Mouse (Mus musculus): ENCODE measurements around the gene Tmem161a. TPM values are rescaled to one million over a fixed set of nuclear protein-coding genes. Genes with fewer than 3 reads are reported as not detected.

Gene Tmem161a
- polyA plus RNA-seq, 1 experiment from 2014 or later = 72.0 TPM

GRCm38 (mm10) chr8:70193238-70193637 lies 21.1 kb downstream of the Tmem161a start:
- H3K4me1 ChIP-seq = no peaks in the 10 kb centered on the region
- WGBS = 71% methylated on average over 5 of the region's 5 CpGs
- H3K4me2 ChIP-seq (replicated peaks) = no peak overlapping the region
- H3K36me3 ChIP-seq = no peaks in the 10 kb centered on the region
- ATAC-seq (ENCODE audit: insufficient number of reproducible peaks, insufficient read depth, low FRiP score, low TSS enrichment) = no peak
- no peak overlapping the region for H3K27ac ChIP-seq
- H3K9ac ChIP-seq = no peak overlapping the region
- H3K9me3 ChIP-seq = no peaks in the 10 kb centered on the region
- no peak overlapping the region for H3K4me3 ChIP-seq
- no peaks in the 10 kb centered on the region for H3K27me3 ChIP-seq

DNA sequence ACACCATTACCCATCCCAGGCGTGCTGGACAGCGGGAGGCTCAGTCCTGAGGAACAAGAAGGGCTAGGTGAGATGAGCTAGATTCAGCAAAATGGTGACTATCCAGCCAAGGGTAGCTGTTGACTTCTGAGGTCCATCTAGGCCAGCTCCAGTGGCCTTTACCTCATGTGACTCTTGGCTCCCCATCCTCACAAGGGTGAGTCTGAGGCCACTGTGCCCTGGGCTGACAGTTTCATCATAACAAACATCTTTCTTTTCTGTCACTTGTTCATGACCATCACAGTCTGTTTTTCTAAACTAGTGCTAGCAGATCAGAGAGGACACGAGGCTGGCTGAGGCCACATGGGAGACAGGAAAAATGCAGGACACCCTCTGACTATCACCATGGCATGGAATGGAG lies 22.0 kb downstream of the Tmem161a start:
- no peak for ATAC-seq (ENCODE audit: insufficient number of reproducible peaks, insufficient read depth, low FRiP score, low TSS enrichment)
- H3K9ac ChIP-seq = no peak overlapping the region
- no peaks in the 10 kb centered on the region for H3K27me3 ChIP-seq
- no peak overlapping the region for H3K4me3 ChIP-seq
- no peaks in the 10 kb centered on the region for H3K36me3 ChIP-seq
- H3K4me2 ChIP-seq (replicated peaks) = no peak overlapping the region
- H3K9me3 ChIP-seq = no peaks in the 10 kb centered on the region
- WGBS = 76% methylated on average over 3 of the region's 3 CpGs
- no peak overlapping the region for H3K27ac ChIP-seq
- H3K4me1 ChIP-seq = no peaks in the 10 kb centered on the region

GRCm38 (mm10) chr8:70195762-70196161 lies 23.6 kb downstream of the Tmem161a start:
- ATAC-seq (ENCODE audit: insufficient number of reproducible peaks, insufficient read depth, low FRiP score, low TSS enrichment) = no peak
- H3K36me3 ChIP-seq = no peaks in the 10 kb centered on the region
- no peak overlapping the region for H3K27ac ChIP-seq
- H3K4me3 ChIP-seq = no peak overlapping the region
- 80% methylated on average over 2 of the region's 2 CpGs for WGBS
- no peaks in the 10 kb centered on the region for H3K4me1 ChIP-seq
- H3K9me3 ChIP-seq = no peaks in the 10 kb centered on the region
- H3K9ac ChIP-seq = no peak overlapping the region
- H3K27me3 ChIP-seq = no peaks in the 10 kb centered on the region
- H3K4me2 ChIP-seq (replicated peaks) = no peak overlapping the region

GRCm38 (mm10) chr8:70197603-70198002 lies 25.4 kb downstream of the Tmem161a start:
- no peaks in the 10 kb centered on the region for H3K9me3 ChIP-seq
- no peaks in the 10 kb centered on the region for H3K27me3 ChIP-seq
- no peaks in the 10 kb centered on the region for H3K4me1 ChIP-seq
- H3K4me3 ChIP-seq = no peak overlapping the region
- no peak overlapping the region for H3K4me2 ChIP-seq (replicated peaks)
- ATAC-seq (ENCODE audit: insufficient number of reproducible peaks, insufficient read depth, low FRiP score, low TSS enrichment) = no peak
- no peak overlapping the region for H3K9ac ChIP-seq
- no peaks in the 10 kb centered on the region for H3K36me3 ChIP-seq
- 54% methylated on average over 7 of the region's 7 CpGs for WGBS
- H3K27ac ChIP-seq = no peak overlapping the region

DNA sequence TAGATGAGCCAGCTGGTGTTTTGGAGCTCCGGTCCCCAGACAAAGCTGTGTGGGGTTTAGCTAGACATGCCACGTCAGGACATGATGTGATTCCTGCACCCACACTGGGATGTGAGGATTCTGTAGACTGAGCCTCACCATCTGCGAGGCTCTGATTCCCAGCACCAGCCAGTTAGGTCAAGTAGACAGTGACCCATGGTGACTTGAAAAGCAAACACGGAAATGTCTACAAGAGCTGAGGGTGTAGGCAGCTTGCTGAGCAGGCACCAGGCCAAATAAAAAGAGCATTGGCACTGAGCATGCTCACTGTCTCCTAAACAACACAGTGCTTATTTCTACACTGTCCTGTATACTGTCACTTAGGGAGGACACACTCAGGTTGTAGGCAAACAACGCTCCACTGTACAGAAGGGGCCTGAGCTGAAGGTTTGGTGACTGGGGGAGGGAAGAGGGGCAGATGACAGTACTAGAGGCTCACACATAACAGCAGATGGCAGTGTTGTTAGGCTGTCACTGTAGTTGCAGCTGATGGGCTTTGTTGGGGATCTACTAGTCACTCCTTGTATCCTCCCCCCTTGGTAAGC lies 28.0 kb downstream of the Tmem161a start:
- Histone ChIP-seq H3K36me3 (no peaks in the 10 kb centered on the region), H3K27me3 (no peaks in the 10 kb centered on the region), H3K27ac (no peak overlapping the region), H3K4me1 (no peaks in the 10 kb centered on the region), H3K4me2 (replicated peaks) (no peak overlapping the region), H3K4me3 (no peak overlapping the region), H3K9me3 (no peaks in the 10 kb centered on the region), H3K9ac (no peak overlapping the region)
- 72% methylated on average over 5 of the region's 5 CpGs for WGBS
- ATAC-seq (ENCODE audit: insufficient number of reproducible peaks, insufficient read depth, low FRiP score, low TSS enrichment) = no peak

DNA sequence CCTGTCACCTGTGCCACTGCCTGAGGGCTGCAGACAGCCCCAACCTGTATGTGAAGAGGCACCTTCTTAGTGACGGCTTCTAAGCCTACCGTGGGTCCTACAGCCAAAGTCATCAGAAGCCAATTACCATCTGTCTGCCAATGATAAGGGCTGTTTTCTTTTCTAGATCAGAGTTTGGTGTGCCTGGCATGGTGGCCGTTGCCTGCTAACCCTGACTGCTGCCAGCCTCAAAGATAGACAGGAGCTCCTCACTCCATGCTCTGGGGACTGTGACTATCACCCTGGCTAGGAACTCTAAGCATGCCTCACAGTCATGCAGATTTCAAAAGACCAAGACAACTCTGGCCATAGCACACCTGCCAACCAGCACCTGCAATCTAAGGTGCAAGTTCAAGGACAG lies 29.3 kb downstream of the Tmem161a start:
- no peak overlapping the region for H3K9ac ChIP-seq
- no peaks in the 10 kb centered on the region for H3K9me3 ChIP-seq
- no peaks in the 10 kb centered on the region for H3K36me3 ChIP-seq
- no peak overlapping the region for H3K27ac ChIP-seq
- no peak overlapping the region for H3K4me2 ChIP-seq (replicated peaks)
- H3K27me3 ChIP-seq = no peaks in the 10 kb centered on the region
- no peak for ATAC-seq (ENCODE audit: insufficient number of reproducible peaks, insufficient read depth, low FRiP score, low TSS enrichment)
- H3K4me1 ChIP-seq = no peaks in the 10 kb centered on the region
- 85% methylated on average over 3 of the region's 3 CpGs for WGBS
- no peak overlapping the region for H3K4me3 ChIP-seq

DNA sequence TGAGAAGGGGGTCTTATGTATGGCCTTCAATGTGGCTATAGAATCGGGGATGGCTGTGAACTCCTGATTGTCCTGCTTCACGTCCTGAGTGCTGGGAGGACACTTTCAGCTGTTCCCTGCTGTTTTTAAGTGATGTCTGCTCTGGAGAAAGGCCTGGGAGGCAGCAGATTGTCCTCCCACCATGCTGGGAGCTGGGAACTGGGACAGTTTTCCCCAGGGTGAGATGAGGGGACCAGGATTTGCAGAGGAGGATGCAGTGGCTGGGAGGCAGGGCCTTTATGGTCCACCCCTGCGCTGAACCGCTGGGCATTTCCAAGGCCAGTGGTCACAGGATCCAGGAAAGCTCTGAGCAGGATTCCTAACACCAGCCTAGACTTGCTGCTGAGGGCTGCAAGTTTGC lies 30.9 kb downstream of the Tmem161a start:
- Histone ChIP-seq H3K9me3 (no peaks in the 10 kb centered on the region), H3K27ac (no peak overlapping the region), H3K9ac (no peak overlapping the region), H3K36me3 (no peaks in the 10 kb centered on the region), H3K4me2 (replicated peaks) (no peak overlapping the region), H3K27me3 (0 out of 2 replicates have a peak, but pooled peaks cover 3% of the 10 kb centered on the region), H3K4me1 (no peaks in the 10 kb centered on the region), H3K4me3 (no peak overlapping the region)
- 75% methylated on average over 4 of the region's 4 CpGs for WGBS
- no peak for ATAC-seq (ENCODE audit: insufficient number of reproducible peaks, insufficient read depth, low FRiP score, low TSS enrichment)

GRCm38 (mm10) chr8:70204757-70205156 lies 32.6 kb downstream of the Tmem161a start:
- no peaks in the 10 kb centered on the region for H3K36me3 ChIP-seq
- 77% methylated on average over 1 of the region's 1 CpGs for WGBS

GRCm38 (mm10) chr8:70208130-70208529 lies 36.0 kb downstream of the Tmem161a start:
- WGBS = 35% methylated on average over 1 of the region's 1 CpGs
- H3K4me1 ChIP-seq = peaks cover 22% of the 10 kb centered on the region
- H3K27me3 ChIP-seq = 0 out of 2 replicates have a peak, but pooled peaks cover 4% of the 10 kb centered on the region
- no peak overlapping the region for H3K27ac ChIP-seq
- ATAC-seq (ENCODE audit: insufficient number of reproducible peaks, insufficient read depth, low FRiP score, low TSS enrichment) = no peak
- no peak overlapping the region for H3K4me3 ChIP-seq
- H3K4me2 ChIP-seq (replicated peaks) = no peak overlapping the region
- H3K9me3 ChIP-seq = no peaks in the 10 kb centered on the region
- no peak overlapping the region for H3K9ac ChIP-seq
- H3K36me3 ChIP-seq = no peaks in the 10 kb centered on the region

More at GRCm38 (mm10) chr8:70204757-70205156, 32.6 kb downstream of the Tmem161a start:
- H3K27me3 ChIP-seq = 0 out of 2 replicates have a peak, but pooled peaks cover 4% of the 10 kb centered on the region
- H3K9me3 ChIP-seq = no peaks in the 10 kb centered on the region
- H3K9ac ChIP-seq = no peak overlapping the region
- no peak overlapping the region for H3K27ac ChIP-seq
- 0 out of 2 replicates have a peak, but pooled peaks cover under 1% of the 10 kb centered on the region for H3K4me1 ChIP-seq
- no peak overlapping the region for H3K4me2 ChIP-seq (replicated peaks)
- no peak for ATAC-seq (ENCODE audit: insufficient number of reproducible peaks, insufficient read depth, low FRiP score, low TSS enrichment)
- H3K4me3 ChIP-seq = no peak overlapping the region

GRCm38 (mm10) chr8:70210538-70210937 lies 38.4 kb downstream of the Tmem161a start:
- 21% methylated on average over 8 of the region's 8 CpGs for WGBS
- 0 out of 2 replicates have a peak, but pooled peaks cover 4% of the 10 kb centered on the region for H3K27me3 ChIP-seq
- H3K9me3 ChIP-seq = no peaks in the 10 kb centered on the region
- no peak overlapping the region for H3K27ac ChIP-seq
- H3K4me3 ChIP-seq = no peak overlapping the region
- no peak for ATAC-seq (ENCODE audit: insufficient number of reproducible peaks, insufficient read depth, low FRiP score, low TSS enrichment)
- no peaks in the 10 kb centered on the region for H3K36me3 ChIP-seq
- peak overlapping the region; percentile 8; the same call in 1 of the 2 replicates for H3K9ac ChIP-seq
- peaks cover 24% of the 10 kb centered on the region for H3K4me1 ChIP-seq
- H3K4me2 ChIP-seq (replicated peaks) = peak overlapping the region; percentile 99

DNA sequence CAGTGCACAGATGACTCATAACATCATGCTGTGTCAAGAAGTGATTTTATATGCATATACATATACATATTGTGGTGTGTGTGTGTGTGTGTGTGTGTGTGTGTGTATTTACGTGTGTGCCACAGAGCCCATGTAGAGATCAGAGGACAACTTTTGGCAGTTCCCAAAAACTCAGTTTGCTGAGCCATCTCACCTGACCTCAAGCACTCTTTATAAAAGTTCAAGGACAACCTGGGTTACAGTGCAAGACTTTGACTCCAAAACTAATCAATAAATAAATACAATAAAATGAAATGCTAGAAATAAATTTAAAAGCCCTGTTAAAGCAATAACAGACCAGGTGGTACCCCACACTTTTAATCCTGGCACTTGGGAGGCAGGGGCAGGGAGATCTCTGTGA lies 39.1 kb downstream of the Tmem161a start:
- Histone ChIP-seq H3K9ac (peak overlapping the region; percentile 70; the same call in 1 of the 2 replicates), H3K36me3 (no peaks in the 10 kb centered on the region), H3K4me2 (replicated peaks) (peak overlapping the region; percentile 99), H3K27me3 (0 out of 2 replicates have a peak, but pooled peaks cover 4% of the 10 kb centered on the region), H3K4me3 (peak overlapping the region; percentile 69), H3K9me3 (no peaks in the 10 kb centered on the region), H3K27ac (no peak overlapping the region), H3K4me1 (peaks cover 24% of the 10 kb centered on the region)
- no peak for ATAC-seq (ENCODE audit: insufficient number of reproducible peaks, insufficient read depth, low FRiP score, low TSS enrichment)
- WGBS = 88% methylated on average over 1 of the region's 1 CpGs

- Histone ChIP-seq H3K4me3 (peak overlapping the region; percentile 69), H3K27ac (no peak overlapping the region), H3K27me3 (0 out of 2 replicates have a peak, but pooled peaks cover 4% of the 10 kb centered on the region), H3K36me3 (no peaks in the 10 kb centered on the region), H3K9me3 (no peaks in the 10 kb centered on the region), H3K9ac (peak overlapping the region; percentile 70), H3K4me2 (replicated peaks) (peak overlapping the region; percentile 99), H3K4me1 (peaks cover 24% of the 10 kb centered on the region)
- no peak for ATAC-seq (ENCODE audit: insufficient number of reproducible peaks, insufficient read depth, low FRiP score, low TSS enrichment)
- 2% methylated on average over 31 of the region's 31 CpGs for WGBS
Observed at GRCm38 (mm10) chr8:70211726-70212111, 39.6 kb downstream of the Tmem161a start.

All from embryonic facial prominence, embryonic 12.5 days (tissue).